Mouse (Mus musculus) olfactory bulb, adult 2 months (tissue): Measurements from ENCODE around the gene Pgc. TPM values are rescaled to one million over a fixed set of nuclear protein-coding genes. Genes with fewer than 3 reads are reported as not detected.

ENCODE experiments used
- H3K27ac ChIP-seq: fragments of 200-500 bp; 2 replicates; pipeline ENCODE4 v1.5.1; 2012; ENCODE audit warnings: low read depth, low read length; ENCODE audit not compliant: insufficient read depth
- H3K4me1 ChIP-seq: fragments of 200-500 bp; 2 replicates; pipeline ENCODE4 v1.6.1; 2012; ENCODE audit warnings: low read length; ENCODE audit not compliant: control insufficient read depth, insufficient read depth
- H3K4me3 ChIP-seq: fragments of 200-500 bp; 2 replicates; pipeline ENCODE4 v1.5.1; 2012; ENCODE audit warnings: mild to moderate bottlenecking, low read depth, low read length, moderate library complexity; ENCODE audit not compliant: insufficient read depth
- CTCF ChIP-seq: fragments of 200-500 bp; IDR thresholded peaks from 2 replicates; pipeline ENCODE4 v1.5.1; 2012; ENCODE audit warnings: low read depth, mild to moderate bottlenecking, low read length, moderate library complexity; ENCODE audit not compliant: insufficient read depth
- POLR2A ChIP-seq: fragments of 200-500 bp; IDR thresholded peaks from 2 replicates; pipeline ENCODE4 v1.6.1; 2012; ENCODE audit warnings: mild to moderate bottlenecking, low read depth, low read length, moderate library complexity; ENCODE audit not compliant: insufficient read depth
- WGBS: fragments of 180-500 bp; shearing (Covaris S2); methylation state at CpG from one replicate; pipeline ENCODE4 v1.1.7; 2018; 5-methylcytosine and 5-hydroxymethylcytosine counted together
- polyA plus RNA-seq: library from polyadenylated mRNA; stranded (reverse); fragments of >200 nt; gene quantifications from 2 replicates; pipeline ENCODE4 v1.2.4, GENCODE M21; 2012; ENCODE audit warnings: low replicate concordance; ENCODE audit not compliant: missing spikeins, insufficient read depth, insufficient read length

Gene Pgc
- polyA plus RNA-seq, 1 experiment: not detected

- TF ChIP-seq CTCF (no peak), POLR2A (no peak)
- no peak overlapping the region for H3K4me3 ChIP-seq
- 61% methylated on average over 20 of the region's 20 CpGs for WGBS
- H3K27ac ChIP-seq: no peak overlapping the region
- H3K4me1 ChIP-seq: peaks cover 5% of the 10 kb centered on the region; the same call in 1 of the 2 replicates
Measured at GRCm38 (mm10) chr17:47703556-47703955, 23.1 kb upstream of the Pgc start.

GRCm38 (mm10) chr17:47704692-47705091 is 21.9 kb upstream of the Pgc start:
- no peak for TF ChIP-seq CTCF
- no peak for TF ChIP-seq POLR2A
- Histone ChIP-seq H3K27ac (no peak overlapping the region), H3K4me1 (peaks cover 5% of the 10 kb centered on the region; the same call in 1 of the 2 replicates), H3K4me3 (no peak overlapping the region)
- 86% methylated on average over 4 of the region's 4 CpGs for WGBS

- no peak for TF ChIP-seq CTCF
- no peak for TF ChIP-seq POLR2A
- no peak overlapping the region for H3K27ac ChIP-seq
- WGBS: 74% methylated on average over 1 of the region's 1 CpGs
Measured at GRCm38 (mm10) chr17:47706196-47706595, 20.4 kb upstream of the Pgc start.

GRCm38 (mm10) chr17:47707961-47708360 is 18.7 kb upstream of the Pgc start:
- Histone ChIP-seq H3K27ac (no peak overlapping the region), H3K4me1 (peaks cover 2% of the 10 kb centered on the region; the same call in 1 of the 2 replicates), H3K4me3 (no peak overlapping the region)
- WGBS: 82% methylated on average over 3 of the region's 3 CpGs
- TF ChIP-seq POLR2A (no peak), CTCF (no peak)

More at GRCm38 (mm10) chr17:47706196-47706595, 20.4 kb upstream of the Pgc start:
- Histone ChIP-seq H3K4me3 (no peak overlapping the region), H3K4me1 (peaks cover 5% of the 10 kb centered on the region; the same call in 1 of the 2 replicates)

- Histone ChIP-seq H3K4me1 (peaks cover 5% of the 10 kb centered on the region; the same call in 1 of the 2 replicates), H3K4me3 (no peak overlapping the region), H3K27ac (no peak overlapping the region)
- no peak for TF ChIP-seq POLR2A
- TF ChIP-seq CTCF: no peak
- 78% methylated on average over 4 of the region's 4 CpGs for WGBS
Measured at GRCm38 (mm10) chr17:47708972-47709371, 17.7 kb upstream of the Pgc start.

GRCm38 (mm10) chr17:47710036-47710435 is 16.6 kb upstream of the Pgc start:
- H3K4me3 ChIP-seq: no peak overlapping the region
- no peak for TF ChIP-seq POLR2A
- no peak for TF ChIP-seq CTCF
- H3K4me1 ChIP-seq: peaks cover 5% of the 10 kb centered on the region; the same call in 1 of the 2 replicates
- H3K27ac ChIP-seq: no peak overlapping the region
- 87% methylated on average over 3 of the region's 3 CpGs for WGBS

- WGBS: 78% methylated on average over 6 of the region's 6 CpGs
- TF ChIP-seq POLR2A: no peak
- no peak for TF ChIP-seq CTCF
- Histone ChIP-seq H3K4me1 (peaks cover 5% of the 10 kb centered on the region; the same call in 1 of the 2 replicates), H3K27ac (no peak overlapping the region), H3K4me3 (no peak overlapping the region)
Measured at GRCm38 (mm10) chr17:47711883-47712282, 14.8 kb upstream of the Pgc start.

- H3K27ac ChIP-seq: no peak overlapping the region
- TF ChIP-seq POLR2A (no peak), CTCF (no peak)
- peaks cover 5% of the 10 kb centered on the region; the same call in 1 of the 2 replicates for H3K4me1 ChIP-seq
- WGBS: 50% methylated on average over 16 of the region's 22 CpGs
- no peak overlapping the region for H3K4me3 ChIP-seq
Measured at GRCm38 (mm10) chr17:47712889-47713571, 13.6 kb upstream of the Pgc start.

GRCm38 (mm10) chr17:47715037-47715436 is 11.6 kb upstream of the Pgc start:
- WGBS: 61% methylated on average over 3 of the region's 3 CpGs
- no peak for TF ChIP-seq POLR2A
- TF ChIP-seq CTCF: no peak
- no peak overlapping the region for H3K4me3 ChIP-seq
- no peak overlapping the region for H3K27ac ChIP-seq
- H3K4me1 ChIP-seq: peaks cover 5% of the 10 kb centered on the region; the same call in 1 of the 2 replicates

GRCm38 (mm10) chr17:47721183-47721582 is 5.5 kb upstream of the Pgc start:
- no peak for TF ChIP-seq CTCF
- TF ChIP-seq POLR2A: no peak
- H3K4me3 ChIP-seq: no peak overlapping the region
- 71% methylated on average over 4 of the region's 4 CpGs for WGBS

More at GRCm38 (mm10) chr17:47721183-47721582, 5.5 kb upstream of the Pgc start:
- H3K27ac ChIP-seq: no peak overlapping the region
- H3K4me1 ChIP-seq: no peaks in the 10 kb centered on the region
